Mouse (Mus musculus): ENCODE measurements around the gene Cyfip2. TPM values are rescaled to one million over a fixed set of nuclear protein-coding genes. Genes with fewer than 3 reads are reported as not detected.

Gene Cyfip2
- polyA plus RNA-seq, 1 experiment from 2014 or later: 8.9 TPM

Small RNAs within 50 kb of the gene (microRNA-seq; reads per million reads assigned to microRNA genes)
- not detected for gene Mir7239

Other genes with a start within 250 kb of the Cyfip2 start
- gene Nipal4, start 146.4 kb downstream of the Cyfip2 start, polyA plus RNA-seq (2014; fragmentation: Nextera tagmentation; extraction: Ambion mirVana): 9.5 and 11.0 TPM in 2 replicates
- 0.08 and 0.13 TPM in 2 replicates for gene Fndc9, start 77.3 kb downstream of the Cyfip2 start, polyA plus RNA-seq (2014; fragmentation: Nextera tagmentation; extraction: Ambion mirVana)
- not detected in 2 replicates for gene Itk, start 76.7 kb upstream of the Cyfip2 start, polyA plus RNA-seq (2014; fragmentation: Nextera tagmentation; extraction: Ambion mirVana)
- not detected in 2 replicates for gene Fam71b, start 83.7 kb upstream of the Cyfip2 start, polyA plus RNA-seq (2014; fragmentation: Nextera tagmentation; extraction: Ambion mirVana)
- 50.9 and 54.2 TPM in 2 replicates for gene Med7, start 124.1 kb upstream of the Cyfip2 start, polyA plus RNA-seq (2014; fragmentation: Nextera tagmentation; extraction: Ambion mirVana)
- gene Havcr2, start 142.1 kb upstream of the Cyfip2 start, polyA plus RNA-seq (2014; fragmentation: Nextera tagmentation; extraction: Ambion mirVana): 0.28 and 0.38 TPM in 2 replicates
- not detected in 2 replicates for gene Gm12169, start 211.4 kb upstream of the Cyfip2 start, polyA plus RNA-seq (2014; fragmentation: Nextera tagmentation; extraction: Ambion mirVana)

Measured in heart, embryonic 14.5 days (tissue).